Mouse (Mus musculus): Measurements from ENCODE around the gene Gm26566.

DNA sequence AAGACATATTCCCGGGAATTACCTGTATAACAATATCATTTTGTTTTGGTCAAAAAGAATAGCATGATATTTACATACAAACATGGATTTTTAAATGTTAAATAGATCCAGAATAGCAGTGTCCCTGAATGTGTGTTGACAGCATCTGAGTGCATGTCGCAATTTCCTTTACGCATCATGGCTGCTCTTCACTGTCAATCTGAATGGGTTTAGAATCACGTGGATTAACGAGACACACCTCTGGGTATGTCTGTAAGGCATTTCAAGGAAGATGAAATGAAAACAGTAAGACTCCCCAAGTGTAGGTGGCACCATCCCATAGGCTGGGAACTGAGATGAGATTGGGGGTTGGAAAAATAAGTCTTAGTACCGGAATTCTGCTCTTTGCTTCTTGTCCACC is 17.4 kb downstream of the Gm26566 start:
- TF ChIP-seq CTCF (conservative IDR thresholded peaks at IDR 0.05; ENCODE audit: low read length) (no peak), POU5F1 (IDR thresholded peaks at IDR 0.05; ENCODE audit: borderline replicate concordance, low read length) (no peak)

Measured in E14TG2a.4 (cell line).